In the genomic region with DNA sequence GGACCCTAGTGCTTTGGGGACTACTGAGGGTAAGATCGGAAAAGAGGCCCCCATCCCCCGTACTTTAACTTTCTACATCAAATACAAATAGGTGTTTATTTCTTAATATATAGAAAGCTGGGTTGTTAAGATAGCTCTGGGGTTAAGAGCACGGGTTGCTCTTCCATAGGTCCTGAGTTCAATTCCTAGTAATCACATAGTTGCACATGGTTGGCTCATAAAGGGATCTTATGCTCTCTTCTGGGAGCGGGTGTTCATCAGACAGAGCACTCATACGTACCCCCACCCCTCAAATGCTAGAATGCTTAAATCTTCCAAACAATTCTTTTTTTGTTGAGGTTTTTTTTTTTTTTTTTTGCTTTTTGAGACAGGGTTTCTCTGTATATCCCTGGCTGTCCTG, we compare ENCODE assay signal across 8 mouse cellular contexts. TPM values are rescaled to one million over a fixed set of nuclear protein-coding genes. Genes with fewer than 3 reads are reported as not detected.
A peak's percentile ranks its signal among the peaks of the same experiment; 100 is the strongest.
DNase-seq lines count a peak whose midpoint lies in the region; ATAC-seq lines count a peak whose summit lies in the region.
"Had no signal": no experiment of that assay in that cellular context is flagged by ENCODE, and none has a peak within 500 bp of the region (broad histone marks: within the 10 kb centered on the region; RNA-seq: fewer than 3 reads in every experiment).

No protein-coding gene starts in this region.

- H3K4me2 ChIP-seq in neural tube, embryonic 11.5 days (ENCODE audit: low read depth), result peak overlapping the region; percentile 70
- H3K4me2 ChIP-seq in forebrain, embryonic 13.5 days, result peak overlapping the region; percentile 63
- peak overlapping the region; percentile 85 for H3K4me2 ChIP-seq in liver, embryonic 11.5 days
- peak overlapping the region; percentile 68 for H3K4me2 ChIP-seq in stomach, embryonic 16.5 days (ENCODE audit: low read depth, low read length)

- peak overlapping the region; percentile 64 for H3K9ac ChIP-seq in neural tube, embryonic 11.5 days (ENCODE audit: low read length)
- peak overlapping the region; percentile 73 for H3K9ac ChIP-seq in forebrain, embryonic 13.5 days
- peak overlapping the region; percentile 92 for H3K9ac ChIP-seq in liver, embryonic 11.5 days (ENCODE audit: low read depth, low read length)
- peak overlapping the region; percentile 81 for H3K9ac ChIP-seq in stomach, embryonic 16.5 days (ENCODE audit: low read length)

- no peak for DNase-seq in neural tube, embryonic 11.5 days (ENCODE audit: low spot score)
- no peak for DNase-seq in neural tube, embryonic 10.5 days (ENCODE audit: extremely low spot score, low spot score)
- DNase-seq in liver, embryonic 11.5 days (ENCODE audit: low spot score), result no peak
- no peak for DNase-seq in cerebellum, postnatal 36 days
- DNase-seq in spleen, postnatal 36 days (ENCODE audit: low spot score in 2 of 2), result no peak

- no peaks in the 10 kb centered on the region for H3K9me3 ChIP-seq in neural tube, embryonic 11.5 days (ENCODE audit: control insufficient read depth, low read length)
- H3K9me3 ChIP-seq in forebrain, embryonic 13.5 days (replicated peaks), result no peaks in the 10 kb centered on the region
- H3K9me3 ChIP-seq in liver, embryonic 11.5 days (ENCODE audit: control insufficient read depth, low read length), result no peaks in the 10 kb centered on the region
- H3K9me3 ChIP-seq in stomach, embryonic 16.5 days (replicated peaks; ENCODE audit: control insufficient read depth, low read length), result no peaks in the 10 kb centered on the region

- peaks cover 4% of the 10 kb centered on the region; the same call in 1 of the 2 replicates for H3K36me3 ChIP-seq in neural tube, embryonic 11.5 days (ENCODE audit: control insufficient read depth, insufficient read depth, low read length)
- H3K36me3 ChIP-seq in forebrain, embryonic 13.5 days (ENCODE audit: poor library complexity, severe bottlenecking), result peaks cover 26% of the 10 kb centered on the region
- H3K36me3 ChIP-seq in liver, embryonic 11.5 days (ENCODE audit: control insufficient read depth, insufficient read depth, low read length), result peaks cover 4% of the 10 kb centered on the region; the same call in 1 of the 2 replicates
- H3K36me3 ChIP-seq in stomach, embryonic 16.5 days (ENCODE audit: control insufficient read depth, insufficient read depth, low read length), result peaks cover 16% of the 10 kb centered on the region

- WGBS in neural tube, embryonic 11.5 days, result 13% methylated on average over 5 of the region's 5 CpGs
- WGBS in forebrain, embryonic 13.5 days, result 9% methylated on average over 5 of the region's 5 CpGs
- 9% methylated on average over 5 of the region's 5 CpGs for WGBS in liver, embryonic 11.5 days
- WGBS in stomach, embryonic 16.5 days, result 12% methylated on average over 5 of the region's 5 CpGs

- peak overlapping the region; percentile 60 for H3K4me3 ChIP-seq in neural tube, embryonic 11.5 days (ENCODE audit: low read depth, low read length)
- H3K4me3 ChIP-seq in forebrain, embryonic 13.5 days, result peak overlapping the region; percentile 73
- peak overlapping the region; percentile 77 for H3K4me3 ChIP-seq in liver, embryonic 11.5 days (ENCODE audit: low read depth, low read length)
- peak overlapping the region; percentile 68 for H3K4me3 ChIP-seq in stomach, embryonic 16.5 days (replicated peaks; ENCODE audit: low read length)

- H3K27ac ChIP-seq in neural tube, embryonic 11.5 days (ENCODE audit: low read depth, low read length), result no peak overlapping the region
- H3K27ac ChIP-seq in forebrain, embryonic 13.5 days, result 0 out of 2 replicates have a peak overlapping the region, but pooled peaks have one; percentile 87
- H3K27ac ChIP-seq in liver, embryonic 11.5 days (ENCODE audit: low read depth, low read length), result peak overlapping the region; percentile 93; the same call in 1 of the 2 replicates
- no peak overlapping the region for H3K27ac ChIP-seq in stomach, embryonic 16.5 days (ENCODE audit: low read length)

- H3K27me3 ChIP-seq in neural tube, embryonic 11.5 days (ENCODE audit: control insufficient read depth, insufficient read depth, low read length), result 0 out of 2 replicates have a peak, but pooled peaks cover 4% of the 10 kb centered on the region
- peaks cover 15% of the 10 kb centered on the region for H3K27me3 ChIP-seq in forebrain, embryonic 13.5 days
- peaks cover 12% of the 10 kb centered on the region for H3K27me3 ChIP-seq in liver, embryonic 11.5 days (replicated peaks; ENCODE audit: control insufficient read depth, insufficient read depth, low read length)
- no peaks in the 10 kb centered on the region; the same call in 1 of the 2 replicates for H3K27me3 ChIP-seq in stomach, embryonic 16.5 days (ENCODE audit: control insufficient read depth, insufficient read depth, low read length)

- ATAC-seq in neural tube, embryonic 11.5 days (ENCODE audit: insufficient read depth, low FRiP score, low TSS enrichment), result peak; percentile 14; the same call in 1 of the 2 replicates
- peak; percentile 9 for ATAC-seq in forebrain, embryonic 13.5 days
- no peak; the same call in 1 of the 2 replicates for ATAC-seq in liver, embryonic 11.5 days (replicated peaks; ENCODE audit: low FRiP score)
- ATAC-seq in stomach, embryonic 16.5 days (ENCODE audit: insufficient read depth, low FRiP score), result no peak

- H3K4me1 ChIP-seq in neural tube, embryonic 11.5 days (ENCODE audit: control insufficient read depth, insufficient read depth, low read length), result no peaks in the 10 kb centered on the region
- peaks cover 28% of the 10 kb centered on the region for H3K4me1 ChIP-seq in forebrain, embryonic 13.5 days
- no peaks in the 10 kb centered on the region for H3K4me1 ChIP-seq in liver, embryonic 11.5 days (replicated peaks; ENCODE audit: control insufficient read depth, insufficient read depth, low read length)
- peaks cover 11% of the 10 kb centered on the region for H3K4me1 ChIP-seq in stomach, embryonic 16.5 days (ENCODE audit: control insufficient read depth, insufficient read depth, low read length)

RNA-seq across cellular contexts. Expression of a gene that starts 0.5 kb away (rescaled TPM):
- 28.1 and 28.8 TPM in 2 replicates for polyA plus RNA-seq in neural tube, embryonic 11.5 days (2014; fragmentation: Nextera tagmentation; extraction: Ambion mirVana)
- 29.0 and 29.7 TPM in 2 replicates for polyA plus RNA-seq in forebrain, embryonic 13.5 days (2015; fragmentation: Nextera tagmentation; extraction: Ambion mirVana)
- 12.8 and 14.1 TPM in 2 replicates for polyA plus RNA-seq in liver, embryonic 11.5 days (2014; fragmentation: Nextera tagmentation; extraction: Ambion mirVana)
- 10.4 and 12.0 TPM in 2 replicates for polyA plus RNA-seq in stomach, embryonic 16.5 days (2015; fragmentation: Nextera tagmentation; extraction: Ambion mirVana)

RNA-seq across cellular contexts. Expression of a gene that starts 0.6 kb away (rescaled TPM):
- 0.53 and 0.66 TPM in 2 replicates for polyA plus RNA-seq in neural tube, embryonic 11.5 days (2014; fragmentation: Nextera tagmentation; extraction: Ambion mirVana)
- 1.6 and 2.1 TPM in 2 replicates for polyA plus RNA-seq in forebrain, embryonic 13.5 days (2015; fragmentation: Nextera tagmentation; extraction: Ambion mirVana)
- polyA plus RNA-seq in liver, embryonic 11.5 days (2014; fragmentation: Nextera tagmentation; extraction: Ambion mirVana), result 0.16 TPM in 1 of 2 replicates, not detected in the other
- polyA plus RNA-seq in stomach, embryonic 16.5 days (2015; fragmentation: Nextera tagmentation; extraction: Ambion mirVana), result 0.34 and 0.57 TPM in 2 replicates
- polyA plus RNA-seq: large intestine, adult 2 months had no signal

RNA-seq across cellular contexts. Expression of a gene that starts 12.3 kb away (rescaled TPM):
- 19.6 and 20.9 TPM in 2 replicates for polyA plus RNA-seq in neural tube, embryonic 11.5 days (2014; fragmentation: Nextera tagmentation; extraction: Ambion mirVana)
- 19.3 and 20.0 TPM in 2 replicates for polyA plus RNA-seq in forebrain, embryonic 13.5 days (2015; fragmentation: Nextera tagmentation; extraction: Ambion mirVana)
- 22.6 and 23.2 TPM in 2 replicates for polyA plus RNA-seq in liver, embryonic 11.5 days (2014; fragmentation: Nextera tagmentation; extraction: Ambion mirVana)
- polyA plus RNA-seq in stomach, embryonic 16.5 days (2015; fragmentation: Nextera tagmentation; extraction: Ambion mirVana), result 16.9 and 17.1 TPM in 2 replicates

RNA-seq across cellular contexts. Expression of a gene that starts 12.3 kb away (rescaled TPM):
- polyA plus RNA-seq in neural tube, embryonic 11.5 days (2014; fragmentation: Nextera tagmentation; extraction: Ambion mirVana), result 11.3 and 11.4 TPM in 2 replicates
- 13.2 and 14.9 TPM in 2 replicates for polyA plus RNA-seq in forebrain, embryonic 13.5 days (2015; fragmentation: Nextera tagmentation; extraction: Ambion mirVana)
- polyA plus RNA-seq in liver, embryonic 11.5 days (2014; fragmentation: Nextera tagmentation; extraction: Ambion mirVana), result 1.5 and 1.7 TPM in 2 replicates
- 1.2 and 1.4 TPM in 2 replicates for polyA plus RNA-seq in stomach, embryonic 16.5 days (2015; fragmentation: Nextera tagmentation; extraction: Ambion mirVana)

RNA-seq across cellular contexts. Expression of a gene that starts 41.1 kb away (rescaled TPM):
- not detected in 2 replicates for polyA plus RNA-seq in neural tube, embryonic 11.5 days (2014; fragmentation: Nextera tagmentation; extraction: Ambion mirVana)
- polyA plus RNA-seq in forebrain, embryonic 13.5 days (2015; fragmentation: Nextera tagmentation; extraction: Ambion mirVana), result not detected in 2 replicates
- 0.21 TPM in 1 of 2 replicates, not detected in the other for polyA plus RNA-seq in liver, embryonic 11.5 days (2014; fragmentation: Nextera tagmentation; extraction: Ambion mirVana)
- not detected in 2 replicates for polyA plus RNA-seq in stomach, embryonic 16.5 days (2015; fragmentation: Nextera tagmentation; extraction: Ambion mirVana)
- polyA plus RNA-seq: large intestine, adult 2 months had no signal

Comparison
In these comparisons a context has a peak if more than half of its experiments do, and no peak if none do; other contexts are left out.
1. ATAC-seq: peak in neural tube, embryonic 11.5 days (single experiment) and forebrain, embryonic 13.5 days (single experiment); none in liver, embryonic 11.5 days (single experiment) and stomach, embryonic 16.5 days (single experiment).
2. H3K27ac ChIP-seq: peak in forebrain, embryonic 13.5 days (single experiment) and liver, embryonic 11.5 days (single experiment); none in neural tube, embryonic 11.5 days (single experiment) and stomach, embryonic 16.5 days (single experiment).
3. Peak in every context shown above with its lines, with median percentiles within 50 percentile points of each other: H3K4me2 ChIP-seq, H3K4me3 ChIP-seq and H3K9ac ChIP-seq.